Mouse (Mus musculus) kidney, postnatal 25 days (tissue): ENCODE measurements at regions not wholly inside any gene's neighbourhood (a gene's known extent, or its start where the extent isn't known, plus 50 kb on each side); places are given as distances from the start of the nearest gene placed in this dataset.

Experiments
- DNase-seq, 2 experiments: peaks; one replicate each; pipeline ENCODE4 v3.0.0; 2021; ENCODE audit warnings: mixed read lengths in 2 of 2

DNA sequence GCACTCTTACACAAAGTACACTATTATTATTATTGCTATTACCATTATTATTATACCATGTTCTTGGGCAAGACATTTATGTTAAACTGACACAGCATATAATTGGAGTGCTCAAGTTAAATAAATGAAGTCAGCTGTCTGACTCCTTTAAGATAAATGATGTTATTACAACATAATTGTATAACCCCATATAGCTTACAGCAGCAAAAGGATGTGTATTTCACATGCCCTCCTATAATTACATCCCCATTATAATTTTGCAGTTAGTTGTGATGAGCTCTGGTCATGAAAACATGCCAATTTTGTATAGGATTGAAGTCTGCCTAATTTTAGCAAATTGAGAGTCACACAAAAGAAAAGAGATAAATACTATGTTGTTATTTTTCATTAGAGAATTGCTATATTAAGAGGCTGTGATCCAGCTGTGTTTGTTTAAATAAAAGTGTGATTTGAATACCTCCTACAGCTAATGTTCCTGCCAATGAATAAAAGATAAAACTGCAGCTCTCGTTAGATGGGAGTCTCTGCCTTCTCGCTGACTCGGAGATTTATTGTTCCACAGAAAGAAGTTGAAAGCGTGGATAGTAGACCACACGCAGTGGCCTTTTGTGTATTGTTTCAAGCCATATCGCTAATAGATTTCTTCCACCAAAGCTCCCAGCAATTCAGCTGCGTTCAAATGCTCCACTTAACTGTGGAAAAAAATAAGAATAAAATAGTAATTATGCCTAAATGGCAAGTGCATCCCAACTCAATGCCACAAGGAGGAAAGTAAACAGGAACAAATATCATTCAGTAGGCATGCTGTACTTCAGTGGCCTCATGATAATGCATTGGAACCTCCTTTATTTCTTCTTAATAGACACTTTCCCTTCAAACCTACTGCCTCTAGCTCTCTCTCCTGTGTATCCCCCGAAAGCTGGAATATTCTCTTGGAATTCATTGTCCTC, 194.9 kb upstream of the Gm10192 start:
- DNase-seq, result no peak

DNA sequence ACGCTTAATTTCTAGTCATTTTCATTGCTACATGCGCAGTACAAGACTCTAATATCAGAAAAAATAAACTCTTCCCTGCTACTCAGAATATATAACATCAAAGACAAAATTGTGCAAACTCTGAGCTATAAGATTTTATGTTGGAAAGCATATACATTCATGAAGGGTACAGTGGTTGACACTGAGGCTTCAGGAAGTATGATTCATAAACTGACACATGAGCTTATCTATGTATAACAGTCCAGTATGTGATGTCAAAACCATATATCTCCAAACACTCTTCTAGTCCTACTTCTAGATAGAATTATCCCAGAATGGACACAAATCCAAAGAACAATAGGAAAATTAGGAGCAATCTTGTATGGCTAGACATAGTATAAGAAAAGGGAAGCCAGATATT, 177.5 kb upstream of the Gm10192 start:
- no peak for DNase-seq

- DNase-seq, result peak in 1 of 2 experiments; percentile 27
Observed at GRCm38 (mm10) chr4:97357958-97358357, 175.0 kb upstream of the Gm10192 start.

DNA sequence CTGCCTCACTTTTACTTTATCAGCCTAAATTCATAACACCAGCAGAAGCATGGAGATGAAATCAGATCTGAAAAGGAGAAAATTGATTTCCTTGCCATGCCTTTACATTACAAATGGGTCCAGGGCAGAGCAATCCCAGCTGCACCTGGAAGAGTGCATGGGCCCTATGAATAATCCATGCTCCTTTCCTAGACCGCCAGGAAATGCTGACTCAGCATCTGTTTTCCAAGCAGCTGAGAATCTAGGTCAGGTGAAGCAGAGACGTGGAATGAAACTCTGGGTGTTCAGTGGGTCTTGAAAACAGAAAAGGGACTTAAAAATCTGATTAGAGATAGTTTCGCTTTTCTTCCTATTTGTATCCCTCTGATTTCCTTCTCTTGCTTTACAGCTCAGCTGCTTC, 163.8 kb upstream of the Gm10192 start:
- no peak for DNase-seq

GRCm38 (mm10) chr4:97344335-97344734, 161.4 kb upstream of the Gm10192 start:
- no peak for DNase-seq

- no peak for DNase-seq
Observed at GRCm38 (mm10) chr4:97343378-97343777, 160.4 kb upstream of the Gm10192 start.
